Mouse (Mus musculus) cerebellum, postnatal 14 days (tissue): ENCODE data around the gene Rpn2.

Experiments used
- DNase-seq, 2 experiments: peaks; one replicate each; pipeline ENCODE4 v3.0.0; 2021; ENCODE audit warnings: mixed read lengths in 2 of 2

The Rpn2 gene

GRCm38 (mm10) chr2:157353183-157353582, 74.4 kb downstream of the Rpn2 start:
- DNase-seq, result no peak

GRCm38 (mm10) chr2:157354106-157354505, 75.3 kb downstream of the Rpn2 start:
- DNase-seq, result no peak

- DNase-seq, result no peak
Observed at GRCm38 (mm10) chr2:157360028-157360427, 81.2 kb downstream of the Rpn2 start.

- DNase-seq, result no peak
Observed at GRCm38 (mm10) chr2:157363031-157363430, 84.2 kb downstream of the Rpn2 start.

GRCm38 (mm10) chr2:157366762-157367161, 87.9 kb downstream of the Rpn2 start:
- DNase-seq, result no peak

GRCm38 (mm10) chr2:157367184-157367893, 88.5 kb downstream of the Rpn2 start, which contains the start of gene Manbal:
Gene Manbal, plus strand, starts transcription at chr2:157367594.
- DNase-seq, result peak; percentile 98

- DNase-seq, result no peak
Observed at GRCm38 (mm10) chr2:157367991-157368390, 89.2 kb downstream of the Rpn2 start.

- no peak for DNase-seq
Observed at GRCm38 (mm10) chr2:157371696-157372095, 92.9 kb downstream of the Rpn2 start.

- DNase-seq, result no peak
Observed at GRCm38 (mm10) chr2:157373681-157374080, 94.9 kb downstream of the Rpn2 start.

- no peak for DNase-seq
Observed at GRCm38 (mm10) chr2:157375051-157375450, 96.2 kb downstream of the Rpn2 start.
